Mouse (Mus musculus): ENCODE data around the gene Prr18. TPM values are rescaled to one million over a fixed set of nuclear protein-coding genes. Genes with fewer than 3 reads are reported as not detected.

Gene Prr18
- total RNA-seq, 1 experiment: 0.45 TPM

DNA sequence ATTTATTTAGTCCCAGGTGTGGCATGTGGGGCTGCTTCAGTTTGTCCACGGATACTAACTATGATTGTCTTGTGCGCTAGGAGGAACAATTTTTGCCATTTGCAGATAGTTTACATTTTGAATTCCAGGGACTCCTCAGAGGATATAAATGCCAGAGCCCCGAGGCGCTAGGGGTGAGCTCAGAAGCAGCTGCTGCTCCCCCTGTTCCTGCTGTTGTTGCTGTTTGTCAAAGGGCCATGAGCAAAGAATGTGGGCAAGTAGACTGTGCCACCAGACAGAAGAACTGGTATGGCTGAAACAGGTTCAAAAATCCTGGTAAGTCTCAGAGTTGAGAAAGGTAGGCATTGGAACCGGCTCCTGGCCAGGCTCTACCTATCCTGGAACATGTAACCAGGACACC lies 33.6 kb upstream of the Prr18 start:
- no peaks in the 10 kb centered on the region for H3K9me3 ChIP-seq (ENCODE audit: control insufficient read depth, insufficient read depth, low read depth, low read length)
- TF ChIP-seq ZC3H11A (IDR thresholded peaks at IDR 0.05; ENCODE audit: borderline replicate concordance, low read depth, low read length): no peak
- TF ChIP-seq CHD2 (IDR thresholded peaks at IDR 0.05; ENCODE audit: low read depth, low read length): no peak
- TF ChIP-seq HCFC1 (IDR thresholded peaks at IDR 0.05; ENCODE audit: borderline replicate concordance, insufficient read depth, low read length): no peak
- TF ChIP-seq MAFK (IDR thresholded peaks at IDR 0.05; ENCODE audit: insufficient read depth, low read depth, low read length): no peak
- TF ChIP-seq ZNF384 (IDR thresholded peaks at IDR 0.05; ENCODE audit: low read depth, low read length): no peak

GRCm38 (mm10) chr17:8305801-8306200 lies 31.5 kb upstream of the Prr18 start:
- Histone ChIP-seq H3K9ac (ENCODE audit: insufficient read depth, low read depth, low read length, poor library complexity, severe bottlenecking) (no peak overlapping the region), H3K4me3 (ENCODE audit: insufficient read depth in 1 of 2, low read depth in 1 of 2, low read length in 2 of 2, poor library complexity in 1 of 2, severe bottlenecking in 1 of 2) (no peak overlapping the region), H3K36me3 (ENCODE audit: control insufficient read depth, insufficient read depth, low read length, poor library complexity, severe bottlenecking) (no peaks in the 10 kb centered on the region), H3K9me3 (ENCODE audit: control insufficient read depth, insufficient read depth, low read depth, low read length) (no peaks in the 10 kb centered on the region), H3K27ac (ENCODE audit: insufficient read depth, low read depth, low read length, poor library complexity, severe bottlenecking) (no peak overlapping the region), H3K4me1 (ENCODE audit: control insufficient read depth in 2 of 2, insufficient read depth in 2 of 2, low read length in 2 of 2, poor library complexity in 1 of 2) (no peaks in the 10 kb centered on the region; a peak in 1 of 4 replicates)
- no peak for DNase-seq (ENCODE audit: low read depth, low spot score)
- TF ChIP-seq ZC3H11A (IDR thresholded peaks at IDR 0.05; ENCODE audit: borderline replicate concordance, low read depth, low read length) (peak; percentile 9; the same call in 1 of the 2 replicates), ZNF384 (IDR thresholded peaks at IDR 0.05; ENCODE audit: low read depth, low read length) (no peak), CHD2 (IDR thresholded peaks at IDR 0.05; ENCODE audit: low read depth, low read length) (no peak), HCFC1 (IDR thresholded peaks at IDR 0.05; ENCODE audit: borderline replicate concordance, insufficient read depth, low read length) (no peak), MAFK (IDR thresholded peaks at IDR 0.05; ENCODE audit: insufficient read depth, low read depth, low read length) (no peak)
- in situ Hi-C loops (cut with MboI; ENCODE audit: low sequenced_read_pairs in 2 of 2, unreplicated experiment in 2 of 2): no loop called here

More for the DNA sequence above, 33.6 kb upstream of the Prr18 start:
- Histone ChIP-seq H3K4me3 (ENCODE audit: insufficient read depth in 1 of 2, low read depth in 1 of 2, low read length in 2 of 2, poor library complexity in 1 of 2, severe bottlenecking in 1 of 2) (no peak overlapping the region), H3K9ac (ENCODE audit: insufficient read depth, low read depth, low read length, poor library complexity, severe bottlenecking) (no peak overlapping the region), H3K36me3 (ENCODE audit: control insufficient read depth, insufficient read depth, low read length, poor library complexity, severe bottlenecking) (no peaks in the 10 kb centered on the region), H3K27ac (ENCODE audit: insufficient read depth, low read depth, low read length, poor library complexity, severe bottlenecking) (no peak overlapping the region), H3K4me1 (ENCODE audit: control insufficient read depth in 2 of 2, insufficient read depth in 2 of 2, low read length in 2 of 2, poor library complexity in 1 of 2) (no peaks in the 10 kb centered on the region; a peak in 1 of 4 replicates)
- in situ Hi-C loops (cut with MboI; ENCODE audit: low sequenced_read_pairs in 2 of 2, unreplicated experiment in 2 of 2): no loop called here
- no peak for DNase-seq (ENCODE audit: low read depth, low spot score)

GRCm38 (mm10) chr17:8310838-8311614 lies 26.2 kb upstream of the Prr18 start, which contains the start of gene Sft2d1:
TSS of gene Sft2d1 (plus strand) at chr17:8311102.
- H3K27ac ChIP-seq (ENCODE audit: insufficient read depth, low read depth, low read length, poor library complexity, severe bottlenecking): no peak within 1 kb of the TSS
- no peak for TF ChIP-seq CHD2 (IDR thresholded peaks at IDR 0.05; ENCODE audit: low read depth, low read length)
- TF ChIP-seq HCFC1 (IDR thresholded peaks at IDR 0.05; ENCODE audit: borderline replicate concordance, insufficient read depth, low read length): no peak
- TF ChIP-seq ZNF384 (IDR thresholded peaks at IDR 0.05; ENCODE audit: low read depth, low read length): no peak
- no peak for TF ChIP-seq ZC3H11A (IDR thresholded peaks at IDR 0.05; ENCODE audit: borderline replicate concordance, low read depth, low read length)
- no peak for TF ChIP-seq MAFK (IDR thresholded peaks at IDR 0.05; ENCODE audit: insufficient read depth, low read depth, low read length)
- DNase-seq (ENCODE audit: low read depth, low spot score): peak; percentile 91

GRCm38 (mm10) chr17:8311751-8312150 lies 25.5 kb upstream of the Prr18 start:
- Histone ChIP-seq H3K4me1 (ENCODE audit: control insufficient read depth in 2 of 2, insufficient read depth in 2 of 2, low read length in 2 of 2, poor library complexity in 1 of 2) (peaks cover 2 to 3% of the 10 kb centered on the region in 2 experiments; a peak in 2 of 4 replicates), H3K9me3 (ENCODE audit: control insufficient read depth, insufficient read depth, low read depth, low read length) (no peaks in the 10 kb centered on the region), H3K9ac (ENCODE audit: insufficient read depth, low read depth, low read length, poor library complexity, severe bottlenecking) (peak overlapping the region; percentile 66; the same call in 1 of the 2 replicates), H3K4me3 (ENCODE audit: insufficient read depth in 1 of 2, low read depth in 1 of 2, low read length in 2 of 2, poor library complexity in 1 of 2, severe bottlenecking in 1 of 2) (peak overlapping the region; percentile 60 to 97), H3K36me3 (ENCODE audit: control insufficient read depth, insufficient read depth, low read length, poor library complexity, severe bottlenecking) (no peaks in the 10 kb centered on the region), H3K27ac (ENCODE audit: insufficient read depth, low read depth, low read length, poor library complexity, severe bottlenecking) (no peak overlapping the region)
- in situ Hi-C loops (cut with MboI; ENCODE audit: low sequenced_read_pairs in 2 of 2, unreplicated experiment in 2 of 2): no loop called here
- DNase-seq (ENCODE audit: low read depth, low spot score): no peak
- TF ChIP-seq ZNF384 (IDR thresholded peaks at IDR 0.05; ENCODE audit: low read depth, low read length) (no peak), MAFK (IDR thresholded peaks at IDR 0.05; ENCODE audit: insufficient read depth, low read depth, low read length) (no peak), ZC3H11A (IDR thresholded peaks at IDR 0.05; ENCODE audit: borderline replicate concordance, low read depth, low read length) (no peak), HCFC1 (IDR thresholded peaks at IDR 0.05; ENCODE audit: borderline replicate concordance, insufficient read depth, low read length) (no peak)

More at GRCm38 (mm10) chr17:8310838-8311614, 26.2 kb upstream of the Prr18 start, which contains the start of gene Sft2d1:
- H3K9ac ChIP-seq (ENCODE audit: insufficient read depth, low read depth, low read length, poor library complexity, severe bottlenecking): peak within 1 kb of the TSS; percentile 90
- H3K4me1 ChIP-seq (ENCODE audit: control insufficient read depth in 2 of 2, insufficient read depth in 2 of 2, low read length in 2 of 2, poor library complexity in 1 of 2): peaks cover 2 to 3% of the 10 kb centered on the region in 2 experiments; a peak in 2 of 4 replicates
- no peaks in the 10 kb centered on the region for H3K36me3 ChIP-seq (ENCODE audit: control insufficient read depth, insufficient read depth, low read length, poor library complexity, severe bottlenecking)
- peak within 1 kb of the TSS; percentile 60 to 97 for H3K4me3 ChIP-seq (ENCODE audit: insufficient read depth in 1 of 2, low read depth in 1 of 2, low read length in 2 of 2, poor library complexity in 1 of 2, severe bottlenecking in 1 of 2)
- no peaks in the 10 kb centered on the region for H3K9me3 ChIP-seq (ENCODE audit: control insufficient read depth, insufficient read depth, low read depth, low read length)
- in situ Hi-C loops (cut with MboI; ENCODE audit: low sequenced_read_pairs in 2 of 2, unreplicated experiment in 2 of 2): no loop called here

All from ES-E14 (cell line).